Mouse (Mus musculus): Measurements from ENCODE around the gene Aldh3b2.

DNA sequence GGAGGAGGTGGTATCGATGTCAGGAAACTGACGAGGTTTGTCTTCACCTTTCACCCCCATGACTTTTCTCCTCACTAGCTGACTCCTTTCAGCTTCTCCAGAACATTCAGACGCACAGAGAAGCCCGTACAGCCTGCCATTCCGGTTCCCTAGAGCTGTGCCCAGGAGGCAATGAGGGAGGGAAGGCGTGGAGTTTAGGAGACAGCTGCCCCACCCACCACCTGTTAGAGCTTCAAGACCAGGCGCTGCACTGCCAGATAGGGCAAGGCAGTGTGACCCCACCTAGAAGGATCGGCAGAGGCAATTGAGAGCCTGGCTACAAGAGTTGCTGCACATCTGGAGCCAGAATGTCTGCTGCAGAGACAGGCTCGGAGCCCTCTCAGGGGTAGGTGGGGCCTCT is at the start of gene Aldh3b2:
- TF ChIP-seq GATA1 (IDR thresholded peaks at IDR 0.05; ENCODE audit: borderline replicate concordance, low read length) (no peak), FLI1 (IDR thresholded peaks at IDR 0.05; ENCODE audit: low read length) (no peak)
